Mouse (Mus musculus) kidney, adult 2 months (tissue): ENCODE results near the gene Pdzd9.

Source experiments
- CTCF ChIP-seq: fragments of 200-500 bp; conservative IDR thresholded peaks from 2 replicates; pipeline ENCODE4 v1.5.1; 2011; ENCODE audit warnings: low read depth, mild to moderate bottlenecking, control low read depth, low read length, moderate library complexity, mixed read lengths; ENCODE audit not compliant: insufficient read depth, insufficient read length
- POLR2A ChIP-seq: fragments of 200-500 bp; IDR thresholded peaks from one replicate; pipeline ENCODE4 v1.6.1; 2011; ENCODE audit warnings: low read depth, low read length, control low read depth

DNA sequence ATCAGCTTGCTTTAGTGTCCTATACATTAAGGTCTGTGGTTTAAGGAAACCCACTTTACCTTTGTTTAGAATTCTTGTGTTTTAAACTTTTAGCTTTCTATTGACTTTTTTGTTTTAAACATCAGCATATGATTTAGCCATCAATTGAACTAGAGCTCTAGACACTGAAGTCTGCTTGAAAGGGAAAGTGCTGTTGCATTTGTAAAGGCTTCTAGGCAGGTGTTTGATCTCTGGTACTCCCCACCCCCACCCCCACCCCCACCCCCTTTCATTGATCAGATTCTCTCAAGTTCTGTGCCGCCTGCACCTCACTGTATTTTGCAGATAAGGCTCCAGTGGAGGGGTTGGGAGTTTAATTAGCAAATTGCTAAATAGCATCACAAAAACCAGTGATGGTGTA lies 25.5 kb upstream of the Pdzd9 start:
- TF ChIP-seq CTCF, result no peak
- TF ChIP-seq POLR2A, result no peak
